Mouse (Mus musculus) cerebellum, adult 9-11 months (tissue): ENCODE results near the gene Ube2n.
"Not testable (repeated sequence)": the region's sequence is repeated elsewhere in the genome, so short reads cannot be mapped to it uniquely, and the experiment has no call there.

Experiments used
- DNase-seq: peaks from one replicate; pipeline ENCODE4 v3.0.0; 2022

The Ube2n gene

DNA sequence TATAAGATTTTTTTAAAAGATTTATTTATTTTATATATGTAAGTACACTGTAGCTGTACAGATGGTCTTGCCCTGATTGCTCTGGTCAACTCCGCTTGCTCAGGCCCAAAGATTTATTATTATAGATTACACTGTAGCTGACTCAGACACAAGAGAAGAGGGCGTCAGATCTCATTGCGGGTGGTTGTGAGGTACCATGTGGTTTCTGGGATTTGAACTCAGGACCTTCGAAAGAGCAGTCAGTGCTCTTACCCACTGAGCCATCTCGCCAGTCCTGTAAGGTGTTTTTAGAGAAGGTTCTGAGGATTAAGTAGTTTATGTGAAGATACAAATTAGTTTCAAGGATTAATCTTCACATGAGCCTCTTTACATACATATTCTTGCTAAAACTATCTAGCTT is 10.9 kb downstream of the Ube2n start:
- no peak for DNase-seq

DNA sequence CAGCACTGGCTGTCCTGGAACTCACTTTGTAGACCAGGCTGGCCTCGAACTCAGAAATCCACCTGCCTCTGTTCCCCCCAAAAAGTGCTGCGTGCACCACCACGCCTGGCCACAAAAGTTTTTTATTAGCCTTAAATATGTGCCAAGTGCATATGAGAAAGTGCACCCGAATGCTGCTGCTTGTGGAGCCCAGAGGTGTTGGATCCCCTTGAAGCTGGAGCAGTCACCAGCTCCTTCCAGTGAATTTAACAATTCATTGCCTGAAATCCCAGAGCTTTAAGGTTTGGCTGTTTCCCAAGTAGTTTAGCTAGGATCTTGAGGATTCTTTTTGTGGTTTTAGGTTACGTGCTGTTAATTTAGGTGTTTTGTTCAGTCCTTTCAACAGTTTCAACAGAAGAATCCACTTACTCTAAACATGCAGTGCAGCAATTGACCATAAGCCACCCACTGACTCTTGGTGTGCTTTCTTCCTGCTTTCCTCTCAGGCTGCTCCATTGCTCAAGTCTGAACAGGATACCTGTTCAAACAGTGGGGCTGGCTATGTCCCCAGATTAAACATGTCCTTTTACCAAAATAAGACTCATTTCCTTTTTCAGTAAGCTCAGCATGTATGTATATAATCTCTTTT is 11.7 kb downstream of the Ube2n start:
- DNase-seq = no peak

DNA sequence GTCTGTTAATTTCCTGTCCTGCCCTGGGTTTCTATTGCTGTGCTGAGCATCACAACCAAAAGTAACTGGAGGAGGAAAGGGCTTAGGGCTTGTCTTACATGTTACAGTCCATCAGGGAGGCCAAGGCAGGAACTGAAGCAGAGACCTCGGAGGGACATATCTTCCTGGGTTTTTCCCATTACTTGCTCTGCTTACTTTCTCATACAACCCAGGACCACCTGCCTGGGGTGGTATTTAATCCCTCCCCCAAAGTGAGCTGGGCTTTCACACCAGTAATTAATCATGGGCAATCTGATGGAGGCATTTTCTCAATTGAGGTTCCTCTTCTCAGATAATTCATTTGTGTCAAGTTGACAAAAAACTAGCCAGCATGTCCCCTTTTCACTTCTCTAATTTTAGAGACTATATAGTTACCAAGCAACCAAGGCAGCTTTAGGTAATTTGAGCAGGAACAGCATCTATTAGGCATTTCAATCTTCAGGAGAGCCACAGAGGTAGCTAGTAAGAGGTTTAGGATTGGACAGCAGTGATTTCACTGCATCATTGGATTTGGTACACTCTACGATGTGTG is 15.7 kb downstream of the Ube2n start:
- no peak for DNase-seq

DNA sequence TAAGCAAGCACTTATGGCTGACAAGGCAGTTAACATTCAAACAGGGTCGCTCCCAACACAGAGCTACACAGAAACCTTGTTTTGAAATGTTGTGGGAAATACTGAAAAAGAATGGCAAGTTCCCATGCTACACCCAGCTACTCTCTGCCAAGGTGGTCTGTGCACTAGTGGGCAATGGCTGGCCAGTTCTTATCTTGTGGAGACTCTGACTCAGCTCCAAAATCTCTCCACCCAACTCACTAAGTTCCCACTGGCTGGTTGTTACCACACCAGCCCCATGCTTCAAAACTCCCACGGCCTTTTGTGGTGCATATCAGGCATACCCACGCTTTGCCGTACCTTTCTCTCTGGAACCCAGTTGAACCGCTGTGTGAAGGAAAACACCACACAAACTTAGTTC is 18.0 kb downstream of the Ube2n start:
- no peak for DNase-seq

DNA sequence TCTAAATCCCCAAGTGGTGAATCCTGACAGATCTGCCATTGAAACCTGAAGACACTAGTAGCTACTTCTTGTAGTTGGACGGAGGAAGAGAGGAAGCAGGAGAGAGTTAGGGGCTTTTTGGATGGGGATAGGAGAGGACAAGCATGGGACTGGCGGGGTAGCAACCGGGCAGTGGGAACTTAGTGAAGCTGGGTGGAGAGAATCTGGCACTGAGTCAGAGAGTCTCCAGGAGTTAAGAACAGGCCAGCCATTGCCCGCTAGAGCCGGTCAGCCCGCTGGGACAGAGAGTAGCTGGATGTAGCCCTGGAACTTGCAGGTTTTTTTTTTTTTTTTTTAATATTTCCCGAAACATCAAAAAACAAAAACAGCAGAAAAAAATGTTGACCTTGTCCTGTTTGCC is 18.4 kb downstream of the Ube2n start:
- DNase-seq = no peak

DNA sequence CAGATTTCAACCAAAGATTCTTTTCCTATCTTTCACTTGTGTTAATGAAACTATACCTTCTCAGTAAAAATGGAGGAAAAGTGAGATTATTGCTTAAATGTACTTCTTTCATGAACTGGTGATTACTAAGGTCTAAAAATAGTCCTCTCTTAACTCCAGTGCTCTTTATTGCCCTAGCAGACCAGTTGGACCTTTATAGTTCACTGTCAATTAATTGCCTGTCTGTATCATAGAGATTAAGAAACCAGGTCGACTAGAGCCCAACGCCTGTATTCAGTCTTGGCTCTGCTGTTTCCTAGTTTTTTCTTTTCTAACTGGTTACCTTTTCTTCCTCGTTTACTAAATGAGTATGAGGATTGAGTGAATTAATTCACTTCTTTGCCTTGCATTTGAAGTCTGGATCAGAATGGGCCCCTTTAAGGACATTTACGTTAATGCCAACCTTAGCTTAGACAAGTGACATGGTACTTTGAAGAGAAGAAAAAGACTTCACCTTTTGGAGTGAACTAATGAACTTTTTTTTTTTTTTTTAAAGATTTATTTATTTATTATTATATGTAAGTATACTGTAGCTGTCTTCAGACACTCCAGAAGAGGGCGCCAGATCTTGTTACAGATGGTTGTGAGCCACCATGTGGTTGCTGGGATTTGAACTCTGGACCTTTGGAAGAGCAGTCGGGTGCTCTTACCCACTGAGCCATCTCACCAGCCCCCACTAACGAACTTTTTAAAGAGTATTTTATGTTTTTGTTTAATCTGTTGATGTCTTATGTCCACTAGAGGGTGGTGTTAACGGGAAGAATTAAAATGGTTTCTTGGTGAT is 20.7 kb downstream of the Ube2n start:
- no peak for DNase-seq

DNA sequence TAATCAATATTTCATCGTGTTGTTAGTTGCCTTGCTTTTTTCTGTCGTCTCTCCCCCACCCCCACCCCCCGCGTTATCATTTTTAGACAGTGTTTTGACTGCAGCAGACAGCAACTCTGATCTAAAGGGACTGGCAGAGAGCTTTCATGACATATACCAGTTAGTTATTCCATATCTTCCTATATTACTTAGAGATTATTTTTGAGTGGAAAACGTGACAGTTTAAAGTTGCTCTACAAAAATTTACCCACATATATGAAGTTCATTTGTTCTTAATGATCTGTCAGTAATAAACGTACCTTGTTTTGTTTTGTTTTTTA is 21.2 kb downstream of the Ube2n start:
- no peak for DNase-seq

DNA sequence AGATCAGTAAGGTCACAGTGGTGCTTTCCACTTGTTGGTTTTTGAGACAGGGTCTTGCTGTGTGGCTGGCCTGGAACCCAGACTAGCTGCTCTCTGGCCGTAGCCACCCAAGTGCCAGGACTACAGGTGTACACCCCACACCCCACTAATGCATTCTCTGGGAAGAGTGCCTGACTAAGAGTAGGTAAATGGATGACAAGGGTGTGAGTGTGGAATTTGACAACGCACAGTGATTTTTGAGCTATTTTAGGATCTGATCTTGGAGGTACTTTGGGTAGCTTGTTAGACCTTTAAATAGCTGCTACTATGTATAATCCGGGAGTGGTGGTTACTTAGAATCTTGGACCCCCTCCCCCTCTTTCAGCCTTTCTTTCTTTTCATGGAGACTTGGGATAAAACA is 24.3 kb downstream of the Ube2n start:
- DNase-seq = no peak

DNA sequence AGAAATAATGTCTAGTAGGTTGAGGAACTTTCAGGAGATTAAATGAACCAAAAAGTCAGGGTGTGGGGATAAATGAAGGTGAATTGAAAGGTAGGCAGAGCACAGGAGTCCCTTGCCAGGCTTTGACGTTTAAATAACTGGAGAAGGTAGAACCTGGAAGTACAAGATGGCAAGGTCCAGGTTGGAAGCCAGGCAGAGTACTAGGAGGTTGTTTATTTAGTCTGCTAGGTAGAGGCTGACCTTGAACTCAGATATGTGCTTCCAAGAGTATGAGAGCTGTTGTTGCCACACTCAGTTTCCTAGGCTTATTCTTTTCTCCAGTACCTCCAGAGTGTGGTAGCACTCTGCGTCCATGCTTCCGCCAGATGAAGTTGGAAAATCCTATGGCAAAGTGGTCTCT is 24.9 kb downstream of the Ube2n start:
- DNase-seq = no peak

DNA sequence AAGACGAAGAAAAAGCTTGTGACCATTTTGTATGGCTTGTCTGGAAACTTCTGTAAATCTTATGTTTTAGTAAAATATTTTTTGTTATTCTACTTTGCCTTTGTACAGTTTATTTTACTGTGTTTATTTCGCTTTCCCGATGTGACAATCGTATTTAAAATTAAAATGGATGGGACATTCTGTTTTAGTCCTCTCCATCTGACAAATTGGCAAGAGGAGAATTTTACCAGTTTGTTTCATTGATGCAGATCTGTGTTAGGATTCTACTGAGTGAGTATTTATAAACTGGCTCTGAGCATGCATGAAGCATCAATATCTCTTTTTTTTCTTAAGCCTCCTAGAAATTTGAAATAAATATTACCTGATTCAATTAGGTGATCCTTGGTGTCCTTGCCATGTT is 28.0 kb downstream of the Ube2n start:
- no peak for DNase-seq

DNA sequence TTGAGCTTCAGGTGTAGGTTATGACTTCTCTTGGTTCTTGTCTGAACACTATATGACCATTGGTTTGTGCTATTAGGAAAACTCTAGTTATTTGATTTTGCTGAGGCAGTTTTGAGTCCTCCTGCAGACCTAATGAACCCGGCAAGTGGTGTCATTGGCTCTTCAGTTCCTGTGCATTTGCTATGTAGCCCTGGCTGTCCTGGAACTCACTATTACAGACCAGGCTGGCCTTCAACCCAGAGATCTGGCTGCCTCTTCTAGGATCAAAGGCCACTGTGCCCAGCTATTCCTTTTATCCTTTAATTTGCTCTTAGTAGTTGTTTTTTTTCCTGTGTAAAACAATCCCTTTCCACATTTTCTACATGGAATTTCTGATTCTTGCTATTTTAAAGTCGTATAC is 28.4 kb downstream of the Ube2n start:
- DNase-seq = no peak

DNA sequence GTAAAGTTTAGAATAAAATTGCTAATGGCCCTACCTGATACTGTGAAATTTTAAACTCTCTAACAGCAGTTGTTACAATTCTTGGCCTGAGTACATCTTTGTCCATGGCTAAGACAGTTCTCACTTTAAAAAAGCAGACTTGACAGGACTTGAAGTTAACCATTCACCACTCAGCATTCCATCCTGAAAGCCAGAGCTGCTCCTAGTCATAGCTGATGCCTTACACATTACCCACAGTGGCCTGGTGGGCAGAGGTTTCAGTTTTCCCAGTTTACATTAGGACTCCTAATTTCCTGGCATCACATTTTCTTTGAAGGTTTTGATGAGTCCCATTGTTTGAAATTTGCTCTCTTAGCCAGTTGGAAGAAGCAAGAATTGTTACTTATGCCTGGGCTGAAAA is 29.1 kb downstream of the Ube2n start:
- no peak for DNase-seq

DNA sequence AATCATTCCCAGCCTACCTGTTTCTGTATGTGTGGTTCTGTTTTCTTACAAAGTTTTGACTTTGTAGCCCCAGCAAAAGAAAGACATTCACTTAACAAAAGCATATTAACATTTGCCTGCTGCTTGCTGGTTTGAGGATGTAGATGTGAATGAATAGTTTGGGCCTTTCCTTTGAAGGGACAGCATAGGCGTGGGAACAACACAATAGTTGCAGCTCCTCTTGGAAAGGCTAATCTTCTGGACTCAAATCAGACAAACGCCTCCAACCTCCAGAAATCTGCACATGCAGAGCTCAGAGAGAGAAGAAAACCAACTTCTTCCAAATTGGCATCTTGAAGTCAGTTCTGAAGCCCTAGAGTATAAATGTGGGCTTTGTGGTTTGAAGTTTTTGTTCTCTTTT is 29.7 kb downstream of the Ube2n start:
- DNase-seq = no peak

DNA sequence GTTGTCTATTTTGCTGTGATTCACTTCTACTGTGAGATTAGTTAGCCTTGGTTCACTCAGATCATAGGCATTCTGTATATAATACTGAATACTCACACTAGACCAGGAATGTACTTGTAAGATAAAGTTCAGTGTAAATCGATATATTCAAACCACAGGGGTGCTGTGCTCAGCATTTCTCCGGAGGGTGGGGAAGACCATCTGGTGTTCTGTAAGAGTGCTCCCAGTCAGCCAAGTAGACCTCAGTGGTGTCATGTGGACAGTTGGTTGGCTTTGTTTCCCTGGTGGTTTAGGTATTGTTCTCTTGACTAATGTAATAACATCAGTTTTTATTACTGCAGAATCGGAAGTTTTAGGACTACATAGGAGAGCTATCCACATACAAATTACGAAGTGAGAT is 30.1 kb downstream of the Ube2n start:
- peak; percentile 41 for DNase-seq

DNA sequence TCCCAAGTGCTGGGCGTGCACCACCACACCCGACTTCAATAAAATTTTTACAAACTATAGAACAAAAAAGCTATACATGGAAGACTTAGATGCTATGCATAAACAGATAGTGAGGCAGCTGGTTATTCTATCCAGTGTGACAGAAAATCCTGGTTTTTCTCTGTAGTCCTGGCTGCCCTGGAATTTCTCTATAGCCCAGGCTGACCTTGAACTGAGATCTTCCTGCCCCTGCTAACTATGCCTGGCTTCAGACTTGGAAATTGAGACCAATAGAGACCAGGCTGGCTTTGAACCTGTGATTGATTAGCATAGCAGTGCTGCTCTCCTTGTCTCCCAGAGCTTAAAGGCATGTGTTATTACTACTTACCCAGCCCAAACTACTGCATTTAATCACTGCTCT is 31.2 kb downstream of the Ube2n start:
- no peak for DNase-seq

DNA sequence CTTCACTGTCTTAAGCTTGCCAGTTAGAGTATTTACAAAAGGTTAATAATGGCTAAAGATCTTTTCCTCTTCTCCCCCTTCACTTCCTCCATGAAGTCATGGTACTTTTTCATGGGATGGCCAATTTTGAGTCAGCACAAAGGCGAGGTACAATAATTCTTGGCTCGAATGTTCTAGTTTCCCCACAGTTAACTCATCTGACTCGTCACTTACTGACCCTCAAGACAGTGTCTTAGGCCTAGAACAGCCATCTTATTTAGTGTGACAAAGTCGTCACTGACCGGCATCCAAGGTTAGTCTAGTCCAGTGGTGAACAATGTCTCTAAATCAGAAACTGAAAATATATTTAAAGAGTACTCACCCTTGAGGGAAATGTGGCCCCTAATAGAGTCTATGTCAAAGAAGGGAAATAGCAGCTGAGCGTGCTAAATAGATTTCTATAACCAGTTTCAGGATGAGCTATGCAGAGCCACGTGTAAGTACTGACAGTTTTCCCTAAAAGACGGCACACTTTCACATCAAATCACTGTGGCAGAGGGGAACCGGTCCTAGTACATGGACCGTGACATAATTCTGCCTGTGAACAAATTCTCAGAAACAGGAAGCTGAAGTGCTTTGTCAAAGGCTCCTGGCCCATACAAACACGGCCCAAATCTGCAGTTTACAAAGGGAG is 33.3 kb downstream of the Ube2n start:
- no peak for DNase-seq

DNA sequence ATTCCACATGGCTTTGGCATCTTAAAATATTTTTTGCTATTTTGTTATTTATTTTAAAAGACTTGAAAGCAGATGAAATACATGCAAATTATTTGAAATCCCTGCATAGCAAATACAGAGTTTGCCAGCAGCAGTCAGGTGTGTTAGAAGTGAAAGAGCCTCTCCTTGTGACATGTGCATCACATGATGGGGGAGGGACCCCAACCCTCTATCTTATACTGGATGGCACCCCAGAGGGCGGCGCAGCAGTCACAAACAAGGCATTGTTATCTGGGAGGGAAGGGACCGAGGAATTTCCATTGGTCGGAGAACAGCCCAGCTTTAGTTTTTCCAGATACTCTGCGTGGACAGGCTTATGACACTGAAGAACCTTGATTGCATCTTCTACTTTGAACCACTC is 34.1 kb downstream of the Ube2n start:
- DNase-seq = not testable (repeated sequence)

DNA sequence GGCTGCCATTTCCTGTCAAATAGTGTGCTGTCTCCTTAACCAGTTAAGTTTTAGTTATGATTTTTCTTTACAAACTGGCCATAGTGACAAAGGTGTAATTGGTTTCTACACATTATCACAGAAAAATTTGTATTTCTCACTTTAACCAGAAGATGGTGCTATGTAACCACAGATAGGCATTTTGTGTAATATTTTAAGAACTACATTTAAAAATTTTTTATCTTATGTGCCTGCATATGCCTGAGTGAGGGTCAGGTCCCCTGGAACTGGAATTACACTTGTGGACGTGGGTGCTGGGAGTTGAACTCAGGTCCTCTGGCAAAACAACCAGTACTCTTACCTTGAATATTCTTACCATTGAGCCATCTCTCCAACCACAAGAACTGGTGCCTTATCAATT is 35.6 kb downstream of the Ube2n start:
- DNase-seq = no peak

DNA sequence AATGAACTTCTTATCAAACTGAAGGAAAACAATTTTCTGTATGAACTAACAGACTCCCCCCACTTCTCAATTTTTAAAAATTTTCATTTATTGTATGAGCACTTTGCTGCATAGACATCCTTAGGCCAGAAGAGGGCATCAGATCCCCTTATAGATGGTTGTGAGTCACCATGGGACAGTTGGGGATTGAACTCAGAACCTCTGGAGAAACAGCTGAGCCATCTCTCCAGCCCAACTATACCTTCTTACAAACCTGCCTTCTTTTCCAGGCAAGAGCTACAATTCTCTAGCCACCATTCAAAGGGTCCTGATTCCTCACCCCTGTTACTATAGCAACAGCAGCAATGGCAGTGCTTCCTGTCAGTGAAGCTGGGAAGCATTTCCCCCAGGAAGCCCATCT is 36.8 kb downstream of the Ube2n start:
- DNase-seq = no peak

DNA sequence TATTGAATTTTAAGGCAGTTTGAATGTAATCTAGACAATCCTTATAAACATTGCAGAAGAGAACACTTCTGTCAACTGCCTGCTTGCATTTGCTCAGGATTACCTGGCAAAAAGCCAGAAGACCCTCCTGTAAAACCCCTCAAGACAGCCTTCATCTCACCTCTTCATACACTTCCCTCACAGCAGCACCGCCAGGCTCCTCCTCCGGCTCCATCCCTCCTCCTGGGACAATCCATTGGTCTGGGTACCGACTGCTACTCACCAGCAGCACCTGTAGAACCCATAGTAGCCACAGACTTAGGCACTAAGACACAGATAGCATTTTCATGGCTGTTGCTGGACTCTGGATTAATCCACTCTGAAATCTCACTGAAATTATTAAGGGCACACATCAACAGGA is 37.4 kb downstream of the Ube2n start:
- DNase-seq = no peak

DNA sequence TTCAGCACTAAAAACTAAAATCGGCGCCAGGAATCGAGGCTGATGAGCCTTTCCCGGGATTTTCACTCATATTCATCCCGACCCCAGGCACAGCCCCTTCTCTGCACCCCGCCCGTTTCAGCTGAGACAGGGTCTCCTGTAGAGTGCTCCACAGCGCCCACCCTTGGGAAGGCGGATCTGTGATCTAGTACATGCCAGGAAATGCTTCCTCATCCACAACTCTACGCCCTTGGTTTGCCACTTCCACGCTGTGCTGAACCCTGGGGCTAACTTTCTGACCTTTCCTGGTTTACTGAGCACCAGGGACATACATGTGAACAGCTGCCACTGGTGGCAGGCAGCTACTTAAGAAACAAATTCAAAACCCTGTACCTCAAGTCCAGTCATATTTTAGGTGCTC is 40.9 kb downstream of the Ube2n start:
- no peak for DNase-seq

DNA sequence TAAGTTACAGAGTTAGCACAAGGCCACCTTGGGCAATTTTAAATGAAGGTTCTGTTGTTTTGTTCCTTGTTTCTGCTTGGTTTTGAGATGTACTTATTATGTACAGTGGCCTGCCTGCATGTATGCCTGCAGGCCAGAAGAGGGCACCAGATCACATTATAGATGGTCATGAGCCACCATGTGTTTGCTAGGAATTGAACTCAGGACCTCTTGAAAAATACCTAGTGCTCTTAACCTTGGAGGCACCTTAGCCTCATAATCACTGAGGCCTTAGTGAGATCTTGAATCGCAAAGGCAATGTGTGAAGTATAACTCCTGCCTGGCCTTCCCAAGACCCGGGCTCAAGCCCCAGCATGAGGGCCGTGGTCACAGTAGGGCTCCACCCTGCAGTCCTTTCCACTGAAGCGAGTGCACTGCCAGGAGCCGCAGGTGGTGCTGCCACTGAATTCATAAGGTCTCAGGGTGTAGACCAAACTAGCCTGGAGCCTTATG is 42.4 kb downstream of the Ube2n start:
- DNase-seq = no peak

DNA sequence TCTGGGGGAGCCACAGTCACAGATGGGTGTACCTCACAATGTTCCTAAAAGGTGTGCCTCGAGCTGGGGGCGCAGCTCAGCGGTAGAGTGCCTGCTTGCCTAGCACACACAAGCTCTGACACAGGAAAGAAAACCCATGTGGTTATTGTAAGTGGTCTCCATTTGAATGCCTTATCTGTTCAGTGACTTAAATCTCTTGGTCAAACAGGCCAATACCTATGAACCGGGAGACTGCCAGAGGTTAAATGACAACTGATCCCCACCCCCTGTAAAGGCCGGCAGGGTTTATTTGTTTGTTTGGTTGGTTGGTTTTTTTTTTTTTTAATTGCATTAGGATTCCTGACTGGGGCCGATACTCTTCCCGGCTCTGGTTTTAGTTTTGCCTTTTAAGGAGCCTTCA is 44.5 kb downstream of the Ube2n start:
- no peak for DNase-seq

DNA sequence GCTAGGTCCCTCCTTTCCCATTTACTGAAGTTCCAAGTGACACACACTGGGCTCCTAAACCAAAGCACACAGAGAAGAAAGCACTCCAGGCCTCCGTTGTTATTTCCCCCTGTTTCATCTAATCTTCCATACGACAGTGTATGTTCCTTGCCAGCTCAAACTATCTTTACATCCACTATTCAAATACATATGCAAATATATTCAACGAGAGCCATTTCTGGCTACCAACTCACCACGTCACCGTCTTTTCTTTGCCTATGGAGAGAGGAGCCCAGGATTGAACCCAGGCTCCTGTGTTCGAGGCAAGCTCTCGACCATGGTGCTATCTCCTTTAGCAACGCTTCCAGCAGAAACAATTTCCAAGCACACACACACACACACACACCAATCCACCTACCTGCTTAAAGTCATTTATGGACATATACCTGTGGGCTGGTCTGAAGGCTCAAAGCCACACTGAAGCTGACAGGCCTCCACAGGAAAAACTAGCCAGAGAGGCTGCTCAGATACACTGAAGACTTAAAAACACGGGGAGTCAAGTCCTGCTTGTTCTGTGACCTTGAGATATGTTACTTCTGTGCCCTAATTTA is 45.5 kb downstream of the Ube2n start:
- no peak for DNase-seq
